Mouse (Mus musculus) embryonic facial prominence, embryonic 10.5 days (tissue): ENCODE data around the gene Tbc1d2b. TPM values are rescaled to one million over a fixed set of nuclear protein-coding genes. Genes with fewer than 3 reads are reported as not detected.

Experiments used
- DNase-seq: peaks from one replicate; pipeline ENCODE4 v3.0.0-alpha.2; 2017; ENCODE audit warnings: low spot score
- H3K27ac ChIP-seq: fragments of 300-500 bp; sonication (generic); replicated peaks from 2 replicates; pipeline ENCODE4 v1.5.1; 2016; ENCODE audit warnings: mild to moderate bottlenecking
- H3K27me3 ChIP-seq: fragments of 300-500 bp; sonication (generic); replicated peaks from 2 replicates; pipeline ENCODE4 v1.6.1; 2016; ENCODE audit warnings: low read depth, mild to moderate bottlenecking; ENCODE audit not compliant: poor library complexity, severe bottlenecking
- H3K36me3 ChIP-seq: fragments of 300-500 bp; sonication (generic); replicated peaks from 2 replicates; pipeline ENCODE4 v1.6.1; 2016; ENCODE audit warnings: mild to moderate bottlenecking, moderate library complexity
- H3K4me1 ChIP-seq: fragments of 300-500 bp; sonication (generic); 2 replicates; pipeline ENCODE4 v1.6.1; 2016
- H3K4me3 ChIP-seq: fragments of 300-500 bp; sonication (generic); 2 replicates; pipeline ENCODE4 v1.5.1; 2016; ENCODE audit warnings: mild to moderate bottlenecking, moderate library complexity
- H3K9me3 ChIP-seq: fragments of 300-500 bp; sonication (generic); 2 replicates; pipeline ENCODE4 v1.6.1; 2016; ENCODE audit warnings: mild to moderate bottlenecking
- WGBS: fragments of 180-500 bp; shearing (Covaris S2); methylation state at CpG from one replicate; pipeline ENCODE4 v1.1.7; 2016; 5-methylcytosine and 5-hydroxymethylcytosine counted together
- polyA plus RNA-seq: library from polyadenylated mRNA; unstranded; fragments of >200 nt; fragmentation: Nextera tagmentation; extraction: Ambion mirVana; gene quantifications from 2 replicates; pipeline ENCODE4 v1.2.1, GENCODE M21; 2016

The Tbc1d2b gene
- polyA plus RNA-seq, 1 experiment from 2014 or later: 8.8 TPM

DNA sequence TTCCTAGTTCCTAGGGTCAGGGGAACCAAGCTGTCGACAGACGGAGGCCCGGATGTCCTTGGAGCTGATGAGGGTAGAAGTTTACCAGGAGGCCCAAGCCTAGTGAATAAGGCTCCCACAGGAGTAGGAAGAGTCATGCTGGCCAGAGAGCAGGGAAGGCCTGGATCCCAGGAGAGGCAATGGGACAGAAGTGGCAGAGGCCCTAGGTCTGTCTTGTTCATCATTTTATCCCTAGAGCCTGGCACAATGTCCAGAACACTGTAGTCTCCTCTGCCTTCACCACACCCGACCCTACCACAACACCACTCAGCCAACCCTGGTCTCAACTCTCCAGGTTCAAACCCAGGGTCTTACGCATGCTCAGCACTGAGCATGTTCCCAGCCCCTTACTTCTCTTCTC is 5.3 kb upstream of the Tbc1d2b start:
- WGBS: 90% methylated on average over 5 of the region's 5 CpGs
- no peak overlapping the region for H3K27ac ChIP-seq

DNA sequence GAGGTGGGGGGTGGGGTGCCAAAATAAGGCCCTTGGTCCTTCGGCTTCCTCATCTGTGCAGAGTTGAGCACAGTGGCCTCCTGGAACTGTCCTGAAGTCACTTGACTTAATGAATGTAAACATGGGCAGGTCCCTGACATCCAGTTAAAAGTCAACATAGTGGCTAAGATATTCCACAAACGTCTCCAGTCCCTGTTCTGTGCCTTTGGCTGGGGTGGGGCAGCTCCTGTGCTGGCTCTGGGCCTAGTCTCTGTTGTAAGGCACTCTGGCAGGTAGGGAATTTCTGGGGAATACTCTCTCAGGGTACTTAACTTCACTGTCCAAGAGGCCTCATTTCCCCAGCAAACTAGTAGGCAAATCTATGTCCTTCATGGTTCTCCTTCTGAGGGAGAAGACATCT is 4.9 kb upstream of the Tbc1d2b start:
- H3K36me3 ChIP-seq: no peaks in the 10 kb centered on the region
- H3K27me3 ChIP-seq: 0 out of 2 replicates have a peak, but pooled peaks cover 6% of the 10 kb centered on the region
- H3K4me1 ChIP-seq: no peaks in the 10 kb centered on the region
- no peaks in the 10 kb centered on the region for H3K9me3 ChIP-seq
- DNase-seq: no peak
- no peak overlapping the region for H3K4me3 ChIP-seq
- no peak overlapping the region for H3K27ac ChIP-seq
- 68% methylated on average over 2 of the region's 2 CpGs for WGBS

More for the DNA sequence above, 5.3 kb upstream of the Tbc1d2b start:
- DNase-seq: no peak
- H3K9me3 ChIP-seq: no peaks in the 10 kb centered on the region
- 0 out of 2 replicates have a peak, but pooled peaks cover 6% of the 10 kb centered on the region for H3K27me3 ChIP-seq
- no peak overlapping the region for H3K4me3 ChIP-seq
- H3K4me1 ChIP-seq: no peaks in the 10 kb centered on the region
- no peaks in the 10 kb centered on the region for H3K36me3 ChIP-seq

DNA sequence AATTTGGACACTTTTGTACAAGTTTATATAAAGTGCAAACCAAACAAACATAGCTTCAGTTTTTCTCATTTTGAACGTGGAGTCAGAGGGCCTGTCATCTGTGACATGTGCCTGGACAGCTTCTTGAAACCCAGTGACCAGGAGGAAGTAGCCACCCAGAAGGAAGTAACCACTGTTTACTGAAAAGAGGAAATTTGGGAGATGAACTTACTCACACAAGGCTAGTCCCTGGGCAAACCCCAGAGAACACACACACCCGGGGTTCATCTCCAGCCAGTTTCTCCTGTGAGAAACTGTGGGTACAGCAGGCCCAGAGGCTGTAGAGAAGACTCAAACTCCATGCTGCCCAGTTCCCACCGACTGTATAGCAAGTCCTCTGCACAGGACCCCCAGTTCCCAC is 3.9 kb upstream of the Tbc1d2b start:
- 84% methylated on average over 3 of the region's 3 CpGs for WGBS
- DNase-seq: no peak
- Histone ChIP-seq H3K4me3 (no peak overlapping the region), H3K9me3 (no peaks in the 10 kb centered on the region), H3K27me3 (0 out of 2 replicates have a peak, but pooled peaks cover 6% of the 10 kb centered on the region), H3K27ac (no peak overlapping the region), H3K36me3 (no peaks in the 10 kb centered on the region), H3K4me1 (peaks cover 8% of the 10 kb centered on the region)

DNA sequence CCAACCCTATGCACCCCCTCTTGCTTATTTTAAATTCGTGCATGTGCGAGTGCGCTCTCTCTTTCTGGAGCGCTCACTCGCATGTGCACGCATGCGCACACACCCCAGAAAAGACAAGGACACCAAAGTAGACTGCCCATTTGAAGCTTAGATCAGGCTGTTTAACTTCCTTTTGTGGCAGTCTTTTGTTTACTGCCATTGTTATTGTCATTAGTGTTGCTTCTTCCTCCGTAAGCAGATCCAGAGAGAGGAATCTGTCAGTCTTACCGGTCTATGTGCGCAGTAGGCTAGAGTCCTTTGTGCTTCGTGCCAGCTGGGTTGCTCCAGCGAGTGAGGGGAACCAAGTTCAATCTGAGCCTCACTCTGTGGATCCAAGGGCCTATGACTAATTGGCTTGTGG is 1.7 kb upstream of the Tbc1d2b start:
- H3K4me1 ChIP-seq: peaks cover 17% of the 10 kb centered on the region
- DNase-seq: no peak
- no peak overlapping the region for H3K4me3 ChIP-seq
- WGBS: 72% methylated on average over 12 of the region's 12 CpGs
- H3K27me3 ChIP-seq: 0 out of 2 replicates have a peak, but pooled peaks cover 6% of the 10 kb centered on the region
- no peak overlapping the region for H3K27ac ChIP-seq
- H3K9me3 ChIP-seq: no peaks in the 10 kb centered on the region
- no peaks in the 10 kb centered on the region for H3K36me3 ChIP-seq

DNA sequence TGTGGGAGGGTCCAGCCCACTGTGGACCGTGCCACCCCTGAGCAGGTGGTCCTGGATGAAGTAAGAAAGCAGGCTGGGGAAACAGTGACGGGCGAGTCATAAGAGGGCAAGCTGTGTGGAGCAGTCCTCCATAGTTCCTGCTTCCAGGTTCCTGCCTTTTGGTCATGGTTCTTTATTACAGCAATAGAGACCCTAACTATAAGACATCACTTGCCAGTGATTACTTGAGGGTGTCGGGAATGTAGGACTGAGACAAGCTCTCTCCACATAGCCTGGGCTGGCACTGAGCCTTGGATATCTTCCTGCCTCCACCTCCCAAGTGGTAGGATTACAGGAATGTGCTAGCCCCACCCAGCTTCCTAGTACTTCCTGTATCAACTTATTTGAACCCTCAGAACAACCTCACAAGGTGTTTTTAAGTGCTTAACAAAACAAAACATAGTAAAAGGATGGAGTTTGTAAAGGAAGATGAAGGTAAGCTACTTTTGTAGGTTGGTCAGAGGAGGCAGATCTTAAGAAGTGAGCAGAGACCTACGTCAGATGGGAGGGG is 1.0 kb upstream of the Tbc1d2b start:
- Histone ChIP-seq H3K9me3 (no peaks in the 10 kb centered on the region), H3K27ac (no peak overlapping the region), H3K36me3 (no peaks in the 10 kb centered on the region), H3K4me1 (peaks cover 17% of the 10 kb centered on the region), H3K27me3 (0 out of 2 replicates have a peak, but pooled peaks cover 6% of the 10 kb centered on the region), H3K4me3 (no peak overlapping the region)
- no peak for DNase-seq
- WGBS: 68% methylated on average over 5 of the region's 5 CpGs

DNA sequence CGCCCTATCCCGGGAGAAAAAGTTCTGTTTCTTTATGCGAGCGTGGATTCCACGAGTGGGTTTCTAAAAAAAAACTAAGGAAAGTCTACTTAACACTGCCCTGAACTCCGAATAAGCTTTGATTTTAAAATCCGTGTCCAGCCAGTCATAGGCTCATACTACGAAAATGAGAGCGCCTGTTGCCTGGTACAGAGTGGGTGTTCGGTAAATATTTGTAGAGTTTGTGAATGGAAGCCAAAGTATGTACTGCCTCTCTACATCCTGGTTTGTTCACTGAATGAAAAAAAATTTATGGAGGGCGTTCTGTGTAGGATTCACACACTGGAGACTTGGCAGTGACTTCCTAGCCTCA is 316 bp upstream of the Tbc1d2b start:
- WGBS: 25% methylated on average over 11 of the region's 11 CpGs
- Histone ChIP-seq H3K9me3 (no peaks in the 10 kb centered on the region), H3K27me3 (0 out of 2 replicates have a peak, but pooled peaks cover 6% of the 10 kb centered on the region), H3K4me1 (peaks cover 17% of the 10 kb centered on the region), H3K36me3 (no peaks in the 10 kb centered on the region), H3K4me3 (peak overlapping the region; percentile 82), H3K27ac (peak overlapping the region; percentile 86)
- DNase-seq: no peak

DNA sequence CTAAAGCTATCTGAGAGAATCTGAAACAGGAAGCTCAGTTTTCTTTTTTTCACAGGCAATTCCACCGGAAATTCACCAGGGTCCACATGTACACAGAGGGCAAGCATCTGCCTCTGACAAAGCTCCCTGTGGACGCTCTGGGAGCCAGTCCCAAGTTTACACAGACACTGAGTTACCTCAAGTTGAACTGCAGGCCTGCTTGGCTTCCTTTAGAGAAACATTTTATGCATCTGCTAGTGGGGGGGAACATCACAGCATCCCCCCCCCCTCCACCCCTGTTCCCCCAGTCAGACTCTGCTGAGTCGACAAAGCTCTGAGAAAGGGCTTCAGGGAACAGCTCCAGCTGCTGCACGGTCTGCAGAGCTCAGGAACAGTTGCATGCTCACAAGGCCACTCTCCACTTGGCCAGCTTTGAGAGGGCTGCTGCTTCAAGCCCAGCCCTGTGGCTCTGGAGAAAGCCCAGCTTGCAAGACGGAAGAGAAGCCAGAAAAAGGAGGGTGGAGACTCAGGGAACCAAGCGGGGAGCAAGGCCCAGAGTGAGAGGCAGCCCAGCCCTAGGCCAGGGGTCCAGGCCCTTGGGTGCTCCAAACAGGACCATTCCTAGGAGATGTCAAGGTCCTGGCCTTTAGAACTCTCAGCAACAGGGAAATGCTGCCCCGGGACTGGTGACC is 1.5 kb downstream of the Tbc1d2b start:
- peak overlapping the region; percentile 8 for H3K27ac ChIP-seq
- WGBS: 35% methylated on average over 7 of the region's 7 CpGs
- H3K4me1 ChIP-seq: peaks cover 17% of the 10 kb centered on the region
- no peaks in the 10 kb centered on the region for H3K9me3 ChIP-seq
- H3K4me3 ChIP-seq: peak overlapping the region; percentile 82
- no peaks in the 10 kb centered on the region for H3K36me3 ChIP-seq
- H3K27me3 ChIP-seq: 0 out of 2 replicates have a peak, but pooled peaks cover 6% of the 10 kb centered on the region
- DNase-seq: peak; percentile 39

DNA sequence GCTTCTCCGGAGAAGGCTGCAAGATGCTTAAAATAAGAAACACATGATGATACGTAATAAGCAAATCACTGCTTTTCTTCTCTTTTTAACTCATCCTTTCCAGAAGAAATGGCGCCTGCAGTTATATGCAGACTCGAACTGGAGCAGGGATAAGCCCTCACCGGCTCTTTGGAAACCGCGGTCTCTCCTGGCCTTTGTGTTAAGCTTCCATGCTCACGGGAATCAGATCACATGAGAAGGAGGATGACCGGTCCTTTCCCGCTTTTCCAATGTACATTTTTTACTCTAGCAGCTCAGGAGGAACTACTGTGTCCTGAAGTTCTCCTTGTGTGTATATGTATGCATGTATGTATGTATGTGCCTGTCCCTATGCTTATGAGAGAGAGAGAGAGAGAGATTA is 3.7 kb downstream of the Tbc1d2b start:
- Histone ChIP-seq H3K27ac (no peak overlapping the region), H3K36me3 (no peaks in the 10 kb centered on the region), H3K9me3 (no peaks in the 10 kb centered on the region), H3K27me3 (no peaks in the 10 kb centered on the region), H3K4me3 (no peak overlapping the region), H3K4me1 (peaks cover 17% of the 10 kb centered on the region)
- no peak for DNase-seq
- 89% methylated on average over 10 of the region's 10 CpGs for WGBS

DNA sequence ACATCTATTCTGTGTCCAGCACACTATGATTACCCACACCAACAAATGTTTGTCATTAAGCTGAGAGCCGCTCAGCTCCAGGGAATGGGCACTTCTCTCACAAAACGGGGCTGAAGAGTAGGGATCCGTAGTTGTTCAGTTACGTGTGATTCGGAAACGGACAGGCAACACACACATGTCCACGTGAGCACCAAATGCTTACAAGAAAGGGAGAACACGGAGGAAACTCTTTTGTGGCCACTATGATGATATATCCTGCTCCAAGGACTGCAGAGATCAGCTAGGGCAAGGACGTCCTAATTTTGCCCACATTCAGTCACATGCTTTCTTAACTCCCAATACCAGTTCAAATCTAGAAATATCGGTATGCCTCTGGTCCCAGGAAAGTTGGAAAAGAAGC is 4.5 kb downstream of the Tbc1d2b start:
- Histone ChIP-seq H3K9me3 (no peaks in the 10 kb centered on the region), H3K27ac (no peak overlapping the region), H3K36me3 (no peaks in the 10 kb centered on the region), H3K4me1 (peaks cover 21% of the 10 kb centered on the region), H3K4me3 (no peak overlapping the region), H3K27me3 (no peaks in the 10 kb centered on the region)
- no peak for DNase-seq
- WGBS: 88% methylated on average over 10 of the region's 10 CpGs

DNA sequence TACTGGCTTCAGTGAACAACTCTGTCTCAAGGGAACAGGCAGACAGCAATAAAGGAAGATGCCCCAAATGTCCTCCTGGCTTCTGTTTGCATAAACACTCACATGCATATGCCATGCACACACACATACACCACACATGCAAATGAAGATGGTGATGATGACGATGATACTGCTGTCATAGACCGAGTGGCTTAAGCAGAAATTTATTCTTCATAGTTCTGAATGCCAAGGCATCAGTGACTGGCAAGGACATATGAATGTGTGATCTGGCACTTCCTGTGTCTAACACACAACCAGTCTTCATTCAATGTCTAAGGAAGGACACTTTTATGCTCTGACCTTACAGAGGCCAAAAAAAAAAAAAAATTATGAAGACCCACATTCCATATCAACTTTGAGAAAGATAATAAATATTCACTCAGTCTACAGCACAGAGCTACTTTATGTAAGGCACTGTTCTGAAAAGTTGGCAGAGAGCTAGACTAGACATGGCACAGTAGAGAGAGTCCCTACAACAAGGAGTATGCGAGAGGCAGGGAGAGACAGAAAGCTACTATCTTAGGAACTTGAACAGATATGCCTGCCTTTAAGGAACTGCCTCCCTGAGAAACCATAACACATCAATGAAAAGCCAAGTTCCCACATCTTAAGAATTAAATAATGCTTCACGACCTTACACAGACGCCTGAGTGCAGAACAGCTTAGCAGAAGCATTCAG is 5.1 kb downstream of the Tbc1d2b start:
- Histone ChIP-seq H3K9me3 (no peaks in the 10 kb centered on the region), H3K27me3 (no peaks in the 10 kb centered on the region), H3K4me3 (no peak overlapping the region), H3K4me1 (peaks cover 27% of the 10 kb centered on the region), H3K27ac (no peak overlapping the region), H3K36me3 (no peaks in the 10 kb centered on the region)
- DNase-seq: no peak
- 92% methylated on average over 5 of the region's 5 CpGs for WGBS

DNA sequence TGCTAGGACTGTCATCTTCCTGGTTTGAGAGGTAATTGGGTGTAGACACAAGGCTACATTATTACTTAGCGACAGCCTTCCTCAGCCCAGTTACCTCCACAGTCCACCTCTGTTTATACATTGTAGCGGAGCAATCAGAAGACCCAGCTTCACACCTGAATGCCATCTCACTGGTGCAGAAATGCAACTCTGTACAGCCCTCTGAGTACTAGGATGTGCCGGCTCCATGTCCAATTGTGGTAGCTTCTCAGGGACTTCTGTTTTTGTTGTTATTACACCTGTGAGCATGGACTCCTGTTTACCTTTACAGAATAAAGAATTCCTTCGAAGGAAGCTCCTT is 7.3 kb downstream of the Tbc1d2b start:
- Histone ChIP-seq H3K27ac (no peak overlapping the region), H3K4me3 (no peak overlapping the region), H3K27me3 (no peaks in the 10 kb centered on the region), H3K4me1 (peaks cover 15% of the 10 kb centered on the region), H3K9me3 (no peaks in the 10 kb centered on the region), H3K36me3 (no peaks in the 10 kb centered on the region)
- 88% methylated on average over 4 of the region's 4 CpGs for WGBS
- no peak for DNase-seq

DNA sequence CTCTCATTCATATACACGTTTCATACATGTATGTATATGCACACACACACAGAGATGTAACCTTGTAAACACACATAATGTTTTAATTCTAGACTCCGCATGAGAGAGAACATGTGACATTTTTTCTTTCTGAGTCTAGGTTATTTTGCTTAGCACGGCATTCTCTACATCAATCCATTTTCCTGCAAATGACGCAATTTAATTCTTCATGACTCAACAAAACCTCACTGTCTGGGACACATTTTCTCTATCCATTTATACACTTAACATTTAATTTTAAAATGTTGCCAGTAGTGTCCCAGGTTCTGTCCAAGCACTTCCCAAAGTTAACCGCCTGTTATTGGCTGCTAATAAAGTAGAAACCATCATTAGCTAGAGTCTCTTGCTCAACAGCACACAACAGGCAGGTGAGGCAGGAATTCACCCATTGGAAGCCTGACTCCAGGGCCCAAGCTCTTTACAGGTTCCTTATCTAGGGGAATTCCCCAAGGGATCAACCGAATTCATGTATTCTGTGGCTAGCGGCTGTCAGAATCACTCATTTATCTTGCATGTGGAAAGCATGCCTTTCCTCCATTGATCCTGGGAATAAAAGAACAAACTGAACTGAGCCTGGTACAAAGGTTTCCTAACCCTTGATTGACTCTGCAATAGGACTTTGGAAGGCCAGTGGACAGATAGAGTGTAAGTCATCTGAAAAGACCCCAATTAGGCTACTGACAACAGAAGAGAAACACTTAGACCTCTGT is 7.8 kb downstream of the Tbc1d2b start:
- no peaks in the 10 kb centered on the region for H3K27me3 ChIP-seq
- no peaks in the 10 kb centered on the region for H3K36me3 ChIP-seq
- peaks cover 15% of the 10 kb centered on the region for H3K4me1 ChIP-seq
- H3K27ac ChIP-seq: no peak overlapping the region
- H3K9me3 ChIP-seq: no peaks in the 10 kb centered on the region
- 90% methylated on average over 7 of the region's 7 CpGs for WGBS
- no peak overlapping the region for H3K4me3 ChIP-seq
- no peak for DNase-seq
